Mouse (Mus musculus): ENCODE measurements at regions not wholly inside any gene's neighbourhood (a gene's known extent, or its start where the extent isn't known, plus 50 kb on each side); places are given as distances from the start of the nearest gene placed in this dataset.

GRCm38 (mm10) chr4:124446615-124447014 is 164.0 kb downstream of the 3100002H09Rik start:
- no peak for DNase-seq (ENCODE audit: low read depth, low spot score)

- no peak for DNase-seq (ENCODE audit: low read depth, low spot score)
Observed at GRCm38 (mm10) chr4:124443613-124444108, 166.9 kb downstream of the 3100002H09Rik start.

DNA sequence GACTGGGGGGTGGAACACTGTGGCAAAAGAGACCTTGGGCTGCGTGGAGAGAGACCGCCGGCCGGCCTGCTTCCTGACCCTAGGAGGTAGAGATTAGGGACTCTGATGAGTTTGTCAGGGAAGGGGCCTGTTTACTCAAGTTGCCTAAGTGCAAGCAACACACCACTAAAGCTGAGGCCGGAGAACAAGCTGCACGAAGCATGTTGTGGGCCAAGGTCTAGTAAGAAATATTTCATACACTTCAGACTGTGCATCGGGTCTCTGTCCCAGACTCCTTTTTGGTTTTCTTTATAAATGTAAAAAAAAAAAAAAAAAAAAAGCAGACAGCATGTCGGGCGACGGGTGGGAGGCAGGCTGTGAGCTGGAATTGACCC is 167.5 kb downstream of the 3100002H09Rik start:
- DNase-seq (ENCODE audit: low read depth, low spot score): no peak

GRCm38 (mm10) chr4:124442491-124443129 is 168.0 kb downstream of the 3100002H09Rik start:
- no peak for DNase-seq (ENCODE audit: low read depth, low spot score)

DNA sequence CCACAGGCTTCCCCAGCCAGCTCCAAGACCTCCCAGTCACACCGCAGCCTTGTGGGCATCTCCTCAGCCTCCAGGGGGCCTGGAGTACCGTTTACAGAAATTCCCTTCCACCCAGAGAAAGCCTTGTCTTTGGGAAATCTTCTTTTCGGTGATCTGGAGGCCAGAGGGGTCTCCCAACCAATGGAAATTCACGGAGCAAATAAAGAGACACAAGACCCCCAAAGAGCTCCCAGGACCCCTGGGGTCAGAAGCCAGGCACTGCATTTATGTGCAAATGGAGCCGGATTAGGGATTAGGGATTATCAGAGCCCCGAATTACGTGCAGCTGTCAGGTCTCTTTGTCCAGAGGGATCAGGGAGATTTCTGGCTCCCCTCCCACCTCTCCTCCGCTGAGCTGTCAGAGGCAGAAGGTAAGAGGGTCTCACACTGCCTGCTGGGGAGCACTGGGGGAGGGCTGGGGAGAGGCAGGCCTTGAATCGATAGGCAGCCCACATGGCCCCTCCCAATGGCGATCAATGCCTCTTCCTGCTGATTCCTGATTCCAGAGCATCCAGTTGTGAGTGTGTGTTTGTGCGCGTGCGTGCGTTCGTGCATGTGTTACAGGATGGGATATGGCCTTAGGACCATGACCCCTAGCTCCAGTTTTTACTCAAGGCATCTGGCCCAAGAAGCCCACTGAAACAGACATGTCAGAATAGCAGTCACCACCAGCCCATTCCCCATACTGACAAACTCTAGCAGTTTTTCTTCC is 168.7 kb downstream of the 3100002H09Rik start:
- DNase-seq (ENCODE audit: low read depth, low spot score): no peak

GRCm38 (mm10) chr4:124435040-124435434 is 175.6 kb downstream of the 3100002H09Rik start:
- no peak for DNase-seq (ENCODE audit: low read depth, low spot score)

DNA sequence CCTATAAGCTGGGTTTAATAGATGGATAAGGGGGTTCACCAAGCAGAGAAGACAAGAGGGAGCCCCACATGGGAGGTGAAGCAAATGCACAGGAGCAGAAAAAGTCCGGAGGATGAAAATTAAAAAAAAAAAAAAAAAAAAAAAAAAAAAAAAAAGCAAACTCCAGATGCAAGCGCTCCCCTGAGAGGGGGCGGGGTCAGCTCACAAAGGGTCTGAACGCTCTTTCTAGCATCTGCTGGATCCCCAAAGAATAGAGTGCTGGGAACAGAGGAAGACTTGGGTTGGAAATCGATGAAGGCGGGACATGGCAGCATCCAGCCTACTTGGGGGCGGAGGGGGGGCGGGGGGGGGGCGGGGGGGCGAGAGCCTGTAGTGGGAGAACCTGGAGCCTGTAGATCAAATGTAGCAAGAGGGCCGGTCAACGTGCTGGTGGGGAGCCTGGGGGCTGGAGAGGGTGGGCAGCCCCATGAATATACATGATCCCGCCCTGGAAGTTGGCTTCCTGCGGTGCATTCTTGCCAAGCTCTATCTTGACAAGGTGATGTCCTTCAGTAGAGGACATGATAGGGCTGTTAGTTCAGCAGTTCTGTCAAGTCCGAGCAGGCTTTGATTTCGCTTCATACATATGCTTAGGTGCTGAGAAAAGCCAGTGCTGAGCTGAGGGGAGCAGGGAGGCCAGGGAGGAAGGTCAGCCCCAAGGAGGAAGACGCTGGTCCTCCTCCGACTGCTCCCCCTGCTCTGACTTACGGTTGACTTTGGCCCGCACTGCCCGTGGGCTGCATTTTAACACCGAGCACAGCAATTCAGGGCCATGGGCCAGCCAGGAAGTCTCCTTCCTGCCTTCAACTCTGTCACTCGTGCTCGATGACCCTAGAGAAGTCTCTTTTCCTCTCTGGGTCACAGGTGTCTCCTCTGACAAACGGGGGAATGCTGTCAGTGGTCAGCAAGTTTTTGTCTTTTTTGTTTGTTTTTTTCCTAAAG is 176.3 kb downstream of the 3100002H09Rik start:
- no peak for DNase-seq (ENCODE audit: low read depth, low spot score)

- no peak for DNase-seq (ENCODE audit: low read depth, low spot score)
Observed at GRCm38 (mm10) chr4:124433506-124433905, 177.1 kb downstream of the 3100002H09Rik start.

- no peak for DNase-seq (ENCODE audit: low read depth, low spot score)
Observed at GRCm38 (mm10) chr4:124431193-124431592, 179.4 kb downstream of the 3100002H09Rik start.

DNA sequence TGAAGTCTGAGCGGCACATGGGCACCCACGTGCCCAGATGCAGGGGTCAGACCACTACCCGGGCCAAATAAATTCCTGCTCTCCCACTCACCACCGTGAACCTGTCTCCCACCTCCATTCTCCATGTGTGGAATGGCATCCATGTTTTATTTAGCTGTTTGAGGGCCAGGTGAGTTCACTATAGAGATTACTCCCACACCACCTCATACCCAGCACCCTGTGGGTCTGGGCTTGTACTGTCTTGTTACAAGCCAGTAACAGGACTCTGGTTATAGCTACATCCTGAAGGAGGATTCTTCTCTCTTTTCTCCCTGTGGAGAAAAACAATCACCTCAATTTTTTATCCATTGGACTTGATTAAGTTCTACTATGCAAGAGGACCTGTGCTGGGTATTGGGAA is 181.8 kb downstream of the 3100002H09Rik start:
- no peak for DNase-seq (ENCODE audit: low read depth, low spot score)

- no peak for DNase-seq (ENCODE audit: low read depth, low spot score)
Observed at GRCm38 (mm10) chr4:124422406-124422805, 188.2 kb downstream of the 3100002H09Rik start.

- DNase-seq (ENCODE audit: low read depth, low spot score): no peak
Observed at GRCm38 (mm10) chr4:124418431-124418830, 192.2 kb downstream of the 3100002H09Rik start.

GRCm38 (mm10) chr4:124417176-124417575 is 193.4 kb downstream of the 3100002H09Rik start:
- no peak for DNase-seq (ENCODE audit: low read depth, low spot score)

GRCm38 (mm10) chr4:124416266-124416665 is 194.3 kb downstream of the 3100002H09Rik start:
- no peak for DNase-seq (ENCODE audit: low read depth, low spot score)

- DNase-seq (ENCODE audit: low read depth, low spot score): no peak
Observed at GRCm38 (mm10) chr4:124414386-124414785, 196.2 kb downstream of the 3100002H09Rik start.

- no peak for DNase-seq (ENCODE audit: low read depth, low spot score)
Observed at GRCm38 (mm10) chr4:124409279-124409678, 201.3 kb downstream of the 3100002H09Rik start.

DNA sequence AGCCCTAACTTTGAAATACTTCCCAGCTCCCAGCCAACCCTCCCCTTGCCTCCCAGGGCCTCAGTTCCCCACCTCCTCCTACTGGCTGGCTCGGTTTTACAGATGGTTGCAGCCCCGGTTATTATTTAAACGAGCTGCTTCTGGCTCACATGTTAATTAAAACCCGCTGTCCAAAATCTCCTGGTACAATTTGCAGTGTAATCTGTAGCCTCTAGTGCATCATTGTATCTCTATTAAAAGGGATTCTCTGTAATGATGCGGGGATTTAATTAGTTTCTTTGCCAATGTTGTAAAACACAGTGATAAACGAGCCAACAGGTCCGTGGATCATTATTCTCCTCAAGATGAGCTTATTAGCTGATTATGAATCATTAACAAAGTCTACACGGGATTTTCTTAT is 208.5 kb downstream of the 3100002H09Rik start:
- no peak for DNase-seq (ENCODE audit: low read depth, low spot score)

- no peak for DNase-seq (ENCODE audit: low read depth, low spot score)
Observed at GRCm38 (mm10) chr4:124400741-124401140, 209.9 kb downstream of the 3100002H09Rik start.

- no peak for DNase-seq (ENCODE audit: low read depth, low spot score)
Observed at GRCm38 (mm10) chr4:124400136-124400675, 210.4 kb downstream of the 3100002H09Rik start.

GRCm38 (mm10) chr4:124398354-124398753 is 212.2 kb downstream of the 3100002H09Rik start:
- DNase-seq (ENCODE audit: low read depth, low spot score): no peak

- no peak for DNase-seq (ENCODE audit: low read depth, low spot score)
Observed at GRCm38 (mm10) chr4:124396566-124397283, 213.9 kb downstream of the 3100002H09Rik start.

Data from forelimb bud, embryonic 11.5 days (tissue).